Mouse (Mus musculus): ENCODE results near the gene 1520401A03Rik.

The 1520401A03Rik gene

GRCm38 (mm10) chr17:23744076-23744475 lies 21.5 kb upstream of the 1520401A03Rik start:
- no peak for DNase-seq (ENCODE audit: extremely low read depth, low read depth, low spot score)

DNA sequence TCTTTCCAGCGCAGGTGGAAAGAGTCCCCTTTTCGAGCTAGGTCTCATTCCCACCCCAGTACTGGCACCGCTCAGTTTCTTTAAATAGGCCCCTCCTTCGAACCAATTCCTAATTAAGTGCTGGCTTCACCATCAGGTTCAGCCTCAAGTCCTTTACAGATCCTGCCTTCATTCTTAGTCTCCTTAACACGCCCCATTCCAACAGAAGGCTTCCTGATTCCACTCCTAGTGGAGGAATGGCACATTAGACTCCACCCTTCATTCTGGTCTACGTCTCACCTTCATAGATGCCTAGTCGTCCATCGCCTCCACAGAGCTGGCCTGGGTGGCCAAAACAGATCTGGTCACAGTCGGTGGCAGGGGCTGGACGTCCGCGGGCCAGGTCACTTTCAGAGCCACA lies 20.4 kb upstream of the 1520401A03Rik start:
- no peak for DNase-seq (ENCODE audit: extremely low read depth, low read depth, low spot score)

DNA sequence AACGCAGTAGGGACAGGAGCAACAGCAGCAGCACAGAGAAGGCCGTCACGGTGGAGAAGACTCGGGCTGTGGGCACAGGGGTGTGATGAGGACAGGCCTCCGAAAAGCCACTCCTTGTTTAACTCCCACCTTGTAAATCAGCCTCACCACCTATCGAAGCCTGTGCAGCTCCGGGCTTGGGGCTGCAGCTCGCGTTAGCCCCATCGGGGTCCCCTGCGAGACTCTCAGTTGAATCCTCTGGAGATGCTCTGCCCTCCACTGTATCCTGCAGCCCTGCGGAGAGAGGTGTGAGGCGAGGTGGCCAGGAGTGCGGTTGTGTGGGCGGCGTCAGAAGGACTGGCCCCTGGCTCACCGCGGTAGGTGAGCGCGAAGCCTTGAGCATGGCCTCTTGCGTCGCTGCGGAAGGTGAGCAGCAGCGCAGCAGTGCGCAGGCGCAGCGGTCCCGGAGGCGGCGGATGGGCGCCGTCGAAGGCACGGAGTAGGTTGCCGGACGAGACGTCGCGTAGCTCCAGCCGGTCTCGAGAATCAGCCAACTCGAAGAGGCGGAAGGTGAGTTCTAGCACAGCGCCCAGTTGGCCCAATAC lies 19.7 kb upstream of the 1520401A03Rik start:
- no peak for DNase-seq (ENCODE audit: extremely low read depth, low read depth, low spot score)

DNA sequence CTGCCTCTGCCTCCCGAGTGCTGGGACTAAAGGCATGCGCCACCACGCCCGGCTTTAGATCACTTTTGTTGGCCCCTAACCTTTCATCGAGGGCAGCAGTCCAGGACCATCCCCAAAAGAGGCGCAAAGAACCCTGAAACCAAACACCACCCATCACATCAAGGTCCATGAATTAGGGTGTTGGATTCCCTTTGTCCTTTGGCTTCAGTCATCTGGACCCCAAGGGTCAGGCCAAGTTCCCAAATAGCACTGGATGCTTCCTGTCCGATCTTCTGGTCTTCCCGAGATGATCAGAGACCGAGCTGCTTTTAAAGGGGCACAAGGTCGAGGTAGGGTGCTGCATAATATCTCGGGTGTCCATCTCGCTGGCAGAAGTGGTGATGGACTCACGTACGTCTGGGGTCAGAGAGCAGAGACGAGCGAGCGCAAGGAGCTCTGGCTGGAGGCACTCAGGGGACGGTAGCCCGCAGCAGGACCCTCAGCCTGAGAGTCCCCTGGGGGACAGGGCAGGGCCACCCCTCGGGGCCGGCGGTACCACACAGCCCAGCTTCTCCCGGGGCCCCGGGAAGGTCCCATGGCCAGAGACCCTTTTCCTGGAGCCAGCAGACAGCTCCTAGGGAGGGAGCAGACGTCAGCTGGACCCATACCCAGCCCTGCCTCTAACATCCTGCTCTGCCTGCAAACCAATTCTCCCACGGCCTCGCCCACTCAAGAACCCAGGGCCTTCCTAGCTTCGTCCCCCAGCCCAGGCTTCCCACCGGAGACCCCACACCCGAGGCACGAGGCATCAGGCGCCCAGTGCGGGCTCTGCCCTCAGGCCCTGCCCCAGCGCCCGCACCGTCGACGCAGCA lies 19.0 kb upstream of the 1520401A03Rik start:
- no peak for DNase-seq (ENCODE audit: extremely low read depth, low read depth, low spot score)

GRCm38 (mm10) chr17:23740598-23741021 lies 18.0 kb upstream of the 1520401A03Rik start, which contains the start of gene Paqr4:
Paqr4 (minus strand) TSS chr17:23740867.
- no peak for DNase-seq (ENCODE audit: extremely low read depth, low read depth, low spot score)

DNA sequence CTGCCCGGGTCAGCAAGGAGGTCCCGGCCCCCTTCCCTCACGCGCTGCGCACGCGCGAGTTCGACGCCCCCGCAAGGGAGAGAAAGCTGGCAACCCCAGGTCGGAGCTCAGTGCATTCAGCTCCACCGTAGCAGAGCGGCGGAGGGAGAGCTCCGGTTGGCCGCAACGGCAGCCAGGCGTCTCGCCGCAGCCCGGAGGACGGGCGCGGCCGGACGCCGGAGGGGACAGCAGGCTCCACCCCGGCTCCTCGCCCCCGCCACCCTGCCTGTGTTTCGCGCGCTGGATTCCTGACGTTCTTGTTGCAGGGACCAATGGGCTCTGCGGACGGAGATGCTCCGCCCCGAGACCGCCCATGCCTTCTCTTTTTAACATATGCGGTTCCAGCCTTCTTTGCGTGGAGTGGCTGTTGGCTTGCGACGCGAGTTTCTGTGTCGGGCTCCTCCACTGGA lies 17.6 kb upstream of the 1520401A03Rik start:
- no peak for DNase-seq (ENCODE audit: extremely low read depth, low read depth, low spot score)

DNA sequence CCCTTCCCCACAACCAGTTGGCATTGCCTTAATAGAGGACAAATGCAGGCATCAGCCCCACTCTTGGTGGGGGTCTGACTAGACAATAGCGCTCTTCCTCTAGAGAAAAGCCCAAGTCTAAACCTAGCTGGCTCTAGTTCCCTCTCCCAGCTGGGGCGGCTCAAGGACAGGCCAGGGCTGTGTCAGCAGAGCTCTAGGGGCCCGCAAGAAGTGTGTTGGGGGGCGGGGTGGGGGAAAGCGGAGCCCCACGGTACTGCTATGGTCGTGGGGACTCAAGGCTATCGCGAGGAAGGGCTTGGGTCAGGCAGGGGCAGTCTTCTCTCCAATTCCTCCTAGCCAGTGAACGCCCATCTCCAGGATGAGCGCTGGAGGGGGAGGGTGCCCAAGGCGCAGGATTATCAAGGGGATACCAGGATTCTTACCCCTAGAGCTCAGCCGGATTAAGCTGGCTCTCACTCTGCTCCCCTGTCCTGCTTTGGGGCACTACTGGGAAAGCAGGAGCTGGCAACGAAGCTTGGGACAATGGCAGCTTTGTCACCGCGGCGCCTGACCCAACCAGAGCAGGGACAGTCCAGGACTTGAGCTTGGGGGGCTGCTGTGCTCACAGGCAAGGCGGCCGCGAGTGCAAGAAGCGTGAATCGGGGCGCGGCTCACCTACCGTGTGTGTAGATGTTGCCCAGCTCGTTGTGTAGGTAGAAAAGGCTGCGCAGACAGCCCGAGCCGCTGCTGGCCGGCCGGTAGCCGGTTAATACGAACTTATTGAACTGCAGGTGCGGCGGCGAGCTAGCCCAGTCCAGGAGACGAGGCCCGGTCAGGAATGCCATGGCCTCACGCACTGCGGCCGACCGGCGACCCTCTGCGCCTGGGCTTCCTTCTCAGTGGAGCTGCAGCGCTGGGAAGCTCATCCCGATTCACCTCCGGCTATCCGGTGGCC lies 16.9 kb upstream of the 1520401A03Rik start:
- DNase-seq (ENCODE audit: extremely low read depth, low read depth, low spot score), result no peak

DNA sequence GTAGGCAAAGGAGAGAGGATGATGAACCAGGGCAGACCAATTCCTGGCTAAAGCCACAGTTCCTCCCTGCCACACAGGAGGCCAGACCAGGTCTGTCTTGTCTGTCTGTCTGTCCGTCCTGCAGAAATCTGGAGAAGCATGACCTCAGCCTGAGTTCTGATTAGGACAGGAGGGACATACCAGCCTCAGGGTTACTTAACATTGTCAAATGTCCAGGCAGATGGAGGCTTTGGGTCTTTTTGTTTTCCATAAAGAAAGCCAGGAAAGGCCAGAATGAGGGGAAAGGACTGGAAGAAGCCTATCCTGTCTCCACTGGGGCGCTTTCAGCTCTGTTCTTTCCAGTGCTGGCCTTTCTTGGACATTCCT lies 16.2 kb upstream of the 1520401A03Rik start:
- no peak for DNase-seq (ENCODE audit: extremely low read depth, low read depth, low spot score)

- DNase-seq (ENCODE audit: extremely low read depth, low read depth, low spot score), result no peak
Measured at GRCm38 (mm10) chr17:23737493-23738445, 15.2 kb upstream of the 1520401A03Rik start.

DNA sequence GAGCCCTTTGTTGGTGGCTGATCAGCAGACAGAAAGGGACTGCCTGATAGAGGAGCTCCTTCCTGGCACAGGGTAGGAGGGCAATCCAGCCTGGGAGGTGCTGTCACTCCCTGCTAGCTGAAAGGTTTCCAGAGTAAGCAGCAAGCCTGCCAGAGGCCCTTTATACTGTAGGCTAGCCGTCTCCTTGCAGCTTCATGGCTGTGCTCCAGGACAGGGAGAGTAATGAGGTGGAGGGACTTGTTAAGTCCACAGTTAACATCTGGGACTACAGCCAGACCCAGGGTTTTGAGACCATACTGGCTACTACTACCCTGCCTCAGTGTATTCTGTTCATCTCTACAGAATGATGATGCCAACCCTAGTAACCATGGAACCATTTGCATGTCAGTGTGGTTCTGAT lies 11.8 kb upstream of the 1520401A03Rik start:
- DNase-seq (ENCODE audit: extremely low read depth, low read depth, low spot score), result no peak

GRCm38 (mm10) chr17:23730441-23730840 lies 7.9 kb upstream of the 1520401A03Rik start:
- no peak for DNase-seq (ENCODE audit: extremely low read depth, low read depth, low spot score)

GRCm38 (mm10) chr17:23726758-23727142 lies 4.2 kb upstream of the 1520401A03Rik start:
- no peak for DNase-seq (ENCODE audit: extremely low read depth, low read depth, low spot score)

- DNase-seq (ENCODE audit: extremely low read depth, low read depth, low spot score), result no peak
Measured at GRCm38 (mm10) chr17:23725999-23726757, 3.6 kb upstream of the 1520401A03Rik start, which contains the start of gene Pkmyt1. Pkmyt1 (plus strand) TSS chr17:23726336.

- DNase-seq (ENCODE audit: extremely low read depth, low read depth, low spot score), result no peak
Measured at GRCm38 (mm10) chr17:23725477-23725876, 2.9 kb upstream of the 1520401A03Rik start.

- DNase-seq (ENCODE audit: extremely low read depth, low read depth, low spot score), result no peak
Measured at GRCm38 (mm10) chr17:23721886-23722285, 697 bp downstream of the 1520401A03Rik start.

GRCm38 (mm10) chr17:23719455-23719854 lies 3.1 kb downstream of the 1520401A03Rik start:
- DNase-seq (ENCODE audit: extremely low read depth, low read depth, low spot score), result no peak

DNA sequence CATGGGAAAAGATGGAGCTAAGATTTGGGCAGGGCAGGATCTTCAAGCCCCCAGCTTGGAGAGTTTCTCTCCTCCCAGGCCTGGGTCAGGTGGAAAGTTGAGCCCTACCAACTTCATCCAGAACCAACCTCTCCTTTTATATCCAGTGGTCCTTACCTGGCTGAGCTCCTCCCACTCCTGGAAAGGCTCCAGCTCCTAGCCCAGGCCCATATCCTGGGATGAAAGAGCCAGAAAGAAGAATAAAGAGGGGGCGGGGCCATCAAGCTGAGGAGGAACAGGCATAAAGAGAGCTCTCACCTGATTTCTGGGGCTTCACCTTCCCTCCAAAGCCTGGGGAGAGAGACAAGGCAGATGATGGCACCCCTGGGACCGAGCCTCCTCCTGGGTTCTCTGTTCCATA lies 5.6 kb downstream of the 1520401A03Rik start:
- no peak for DNase-seq (ENCODE audit: extremely low read depth, low read depth, low spot score)

DNA sequence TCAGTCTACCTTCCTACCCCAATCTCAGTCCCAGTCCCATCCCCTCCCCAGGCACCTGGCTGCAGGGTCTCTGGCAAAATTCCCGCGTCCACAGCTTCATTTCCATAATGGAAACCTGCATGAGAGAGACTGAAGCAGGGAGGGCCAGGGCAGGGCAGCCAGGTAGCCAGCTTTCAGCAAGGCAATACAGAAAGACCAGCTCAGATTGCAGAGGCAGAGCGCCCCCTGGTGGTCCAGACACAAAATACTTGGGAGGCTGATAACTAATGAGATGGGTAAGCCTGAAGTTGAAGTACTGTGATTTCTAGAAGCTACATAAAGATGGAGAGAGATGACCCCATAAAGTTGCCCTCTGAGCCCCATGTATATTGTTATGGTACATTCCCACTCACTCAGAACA lies 16.4 kb downstream of the 1520401A03Rik start:
- no peak for DNase-seq (ENCODE audit: extremely low read depth, low read depth, low spot score)

DNA sequence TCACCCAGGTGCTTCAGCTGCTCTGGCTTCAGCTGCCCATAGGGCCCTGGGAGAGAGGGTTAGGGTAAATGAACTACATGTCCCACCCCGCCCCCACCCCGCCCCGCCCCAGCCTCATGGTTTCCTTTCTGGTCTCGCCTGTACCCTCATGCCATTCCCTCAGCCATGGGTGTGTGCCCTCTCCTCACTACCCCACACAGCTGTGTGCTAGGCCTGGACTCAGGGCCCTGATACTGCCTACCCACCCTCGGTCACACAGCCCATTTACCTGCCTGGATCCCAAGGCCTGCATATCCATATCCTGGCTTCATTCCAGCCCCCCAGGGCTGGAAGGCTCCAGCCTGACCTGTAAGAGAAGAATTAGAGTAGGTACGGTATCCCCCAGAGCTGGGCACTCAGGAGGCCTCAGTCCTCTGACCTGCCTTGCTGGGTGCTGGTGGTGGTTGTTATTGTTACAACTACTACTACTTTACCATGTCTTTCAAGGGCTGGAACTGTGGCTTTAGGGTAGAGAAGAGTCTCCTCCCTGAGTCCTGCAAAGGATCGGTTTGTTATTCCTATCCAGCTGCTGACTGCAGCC lies 17.0 kb downstream of the 1520401A03Rik start:
- no peak for DNase-seq (ENCODE audit: extremely low read depth, low read depth, low spot score)
